Comparison of ENCODE assay signal across 35 mouse cellular contexts in genomic region chr9:10658086-10658485, GRCm38 (mm10).
"Had no signal": no experiment of that assay in that cellular context is flagged by ENCODE, and none has a peak within 500 bp of the region (broad histone marks: within the 10 kb centered on the region; RNA-seq: fewer than 3 reads in every experiment).

No protein-coding gene starts in this region.

- H3K9ac ChIP-seq: heart, embryonic 12.5 days; heart, embryonic 13.5 days; heart, embryonic 15.5 days; hindbrain, embryonic 12.5 days; hindbrain, embryonic 13.5 days; hindbrain, embryonic 14.5 days; hindbrain, embryonic 15.5 days; intestine, embryonic 15.5 days; kidney, embryonic 15.5 days had no signal

- H3K4me3 ChIP-seq: heart, embryonic 12.5 days; heart, embryonic 13.5 days; heart, embryonic 15.5 days; hindbrain, embryonic 10.5 days; hindbrain, embryonic 12.5 days; hindbrain, embryonic 13.5 days; hindbrain, embryonic 15.5 days; intestine, embryonic 15.5 days; kidney, embryonic 15.5 days; layer of hippocampus, adult 2 months; left cerebral cortex, adult 2 months had no signal

- ATAC-seq: hindbrain, embryonic 16.5 days; hindbrain, postnatal 0 days; inflammation-experienced regulatory T-cells, adult 6 months; intestine, embryonic 15.5 days; intestine, embryonic 16.5 days; intestine, postnatal 0 days had no signal

- H3K27ac ChIP-seq: heart, embryonic 13.5 days; heart, embryonic 15.5 days; hindbrain, embryonic 10.5 days; hindbrain, embryonic 12.5 days; hindbrain, embryonic 14.5 days; hindbrain, embryonic 15.5 days; hindbrain, postnatal 0 days; intestine, embryonic 15.5 days; kidney, embryonic 15.5 days; kidney, postnatal 0 days; layer of hippocampus, adult 2 months; left cerebral cortex, adult 2 months had no signal

- H3K9me3 ChIP-seq: heart, embryonic 12.5 days; heart, embryonic 13.5 days; heart, embryonic 15.5 days; hindbrain, embryonic 10.5 days; hindbrain, embryonic 12.5 days; hindbrain, embryonic 13.5 days; hindbrain, embryonic 15.5 days; intestine, embryonic 15.5 days; kidney, embryonic 15.5 days had no signal

- H3K4me1 ChIP-seq: heart, embryonic 12.5 days; heart, embryonic 15.5 days; hindbrain, embryonic 10.5 days; hindbrain, embryonic 12.5 days; hindbrain, embryonic 13.5 days; hindbrain, embryonic 15.5 days; intestine, embryonic 15.5 days; kidney, embryonic 15.5 days had no signal

- H3K4me2 ChIP-seq: heart, embryonic 11.5 days; heart, embryonic 12.5 days; heart, embryonic 13.5 days; heart, embryonic 15.5 days; hindbrain, embryonic 12.5 days; hindbrain, embryonic 13.5 days; hindbrain, embryonic 14.5 days; hindbrain, embryonic 15.5 days; intestine, embryonic 15.5 days; kidney, embryonic 15.5 days had no signal

- DNase-seq: heart, postnatal 10 days; heart, postnatal 14 days; heart, postnatal 36 days; heart, postnatal 4 days; kidney, adult 11 months; kidney, adult 18-20 months; kidney, adult 2 months; kidney, adult 8-10 months; kidney, adult 9 months; kidney, postnatal 10 days; kidney, postnatal 14 days; kidney, postnatal 25 days; kidney, postnatal 36 days; kidney, postnatal 4 days; layer of hippocampus, adult 9-11 months; layer of hippocampus, postnatal 36 days had no signal

- H3K36me3 ChIP-seq: heart, embryonic 12.5 days; heart, embryonic 13.5 days; heart, embryonic 15.5 days; hindbrain, embryonic 10.5 days; hindbrain, embryonic 12.5 days; hindbrain, embryonic 13.5 days; hindbrain, embryonic 15.5 days; intestine, embryonic 15.5 days; kidney, embryonic 15.5 days had no signal

- H3K27me3 ChIP-seq: heart, embryonic 12.5 days; heart, embryonic 13.5 days; heart, embryonic 15.5 days; hindbrain, embryonic 12.5 days; hindbrain, embryonic 13.5 days; hindbrain, embryonic 15.5 days; intestine, embryonic 15.5 days; kidney, embryonic 15.5 days had no signal
